In genomic region chr2:90677007-90677406, GRCm38 (mm10) we compare ENCODE assay signal across 8 mouse cellular contexts. TPM values are rescaled to one million over a fixed set of nuclear protein-coding genes. Genes with fewer than 3 reads are reported as not detected.
DNase-seq lines count a peak whose midpoint lies in the region; ATAC-seq lines count a peak whose summit lies in the region.

TSS of gene Nup160 (plus strand) at chr2:90677215.

- intact Hi-C loops in left cerebral cortex, postnatal 10 days (cut with DNase I): loop anchor here (5.0 kb wide), 2 partner anchors 100 to 205 kb away; no protein-coding TSS in a partner anchor

- no peak for DNase-seq in left cerebral cortex, adult 18-20 months (ENCODE audit: low spot score in 2 of 2)
- no peak for DNase-seq in left cerebral cortex, adult 9 months (ENCODE audit: low spot score in 2 of 2)
- DNase-seq in adrenal gland, postnatal 14 days: no peak
- no peak for DNase-seq in gastrocnemius, postnatal 4 days (ENCODE audit: low spot score in 2 of 2)
- DNase-seq in left cerebral cortex, postnatal 10 days (ENCODE audit: extremely low spot score in 1 of 2, low spot score in 2 of 2): no peak
- DNase-seq in thymus, postnatal 14 days: no peak
- no peak for DNase-seq in retina, embryonic 14.5 days (ENCODE audit: low spot score)

- ATAC-seq in monocyte, adult 5-6 weeks (replicated peaks; ENCODE audit: insufficient number of reproducible peaks, low FRiP score, low TSS enrichment, poor library complexity, severe bottlenecking): no peak

RNA-seq across cellular contexts. Expression of gene Nup160, which starts in this region (rescaled TPM):
- total RNA-seq in left cerebral cortex, adult 18-20 months (2021): 10 to 100 TPM; 12.0 to 12.6 TPM
- 26.1 and 28.5 TPM in 2 replicates for total RNA-seq in adrenal gland, postnatal 14 days (2021)
- 10 to 100 TPM; 17.1 to 22.3 TPM for total RNA-seq in gastrocnemius, postnatal 4 days (2021)
- total RNA-seq in left cerebral cortex, postnatal 10 days (2021): 10 to 100 TPM; 20.4 to 21.5 TPM
- total RNA-seq in monocyte, adult 5-6 weeks (2017): 14.9 to 37.4 TPM (median 36.5 TPM) in 3 replicates
